Mouse (Mus musculus) spleen, adult 2 months (tissue): ENCODE data around the gene Lce1h. TPM values are rescaled to one million over a fixed set of nuclear protein-coding genes. Genes with fewer than 3 reads are reported as not detected.

Source experiments
- DNase-seq, 2 experiments: peaks; one replicate each; pipeline versions ENCODE4 v3.0.0 to v3.0.0-alpha.2; 2012 to 2021; ENCODE audit warnings: low spot score in 2 of 2, low read depth in 1 of 2
- H3K27ac ChIP-seq: fragments of 200-500 bp; 2 replicates; pipeline ENCODE4 v1.5.1; 2012; ENCODE audit warnings: low read length, inconsistent platforms; ENCODE audit not compliant: insufficient read depth
- H3K27me3 ChIP-seq: fragments of 200-500 bp; 2 replicates; pipeline ENCODE4 v1.6.1; 2012; ENCODE audit warnings: mild to moderate bottlenecking, moderate library complexity, low read length, inconsistent platforms; ENCODE audit not compliant: control insufficient read depth, insufficient read depth
- H3K36me3 ChIP-seq: fragments of 200-500 bp; 2 replicates; pipeline ENCODE4 v1.6.1; 2012; ENCODE audit warnings: mild to moderate bottlenecking, low read length, inconsistent platforms; ENCODE audit not compliant: control insufficient read depth, insufficient read depth
- H3K4me1 ChIP-seq: fragments of 200-500 bp; 2 replicates; pipeline ENCODE4 v1.6.1; 2011; ENCODE audit warnings: inconsistent platforms; ENCODE audit not compliant: control insufficient read depth, insufficient read depth, insufficient read length
- H3K4me3 ChIP-seq: fragments of 200-500 bp; 2 replicates; pipeline ENCODE4 v1.5.1; 2011; ENCODE audit warnings: mild to moderate bottlenecking, inconsistent platforms; ENCODE audit not compliant: insufficient read depth, insufficient read length; ENCODE audit errors: extremely low read depth
- CTCF ChIP-seq: fragments of 200-500 bp; IDR thresholded peaks from 2 replicates; pipeline ENCODE4 v1.5.1; 2011; ENCODE audit warnings: mild to moderate bottlenecking, inconsistent platforms; ENCODE audit not compliant: insufficient read depth, insufficient read length, insufficient replicate concordance; ENCODE audit errors: extremely low read depth
- POLR2A ChIP-seq: fragments of 200-500 bp; IDR thresholded peaks from 2 replicates; pipeline ENCODE4 v1.6.1; 2011; ENCODE audit warnings: low read depth, low read length, inconsistent platforms
- WGBS: fragments of 180-500 bp; shearing (Covaris S2); methylation state at CpG from one replicate; pipeline ENCODE4 v1.1.7; 2018; 5-methylcytosine and 5-hydroxymethylcytosine counted together
- polyA plus RNA-seq: library from polyadenylated mRNA; depleted of rRNA; stranded (reverse); fragments of >200 nt; gene quantifications from 2 replicates; pipeline ENCODE4 v1.2.3, GENCODE M21; 2012; rRNA removed

The Lce1h gene
- polyA plus RNA-seq, 1 experiment: not detected

- no peak for DNase-seq
- WGBS: 87% methylated on average over 5 of the region's 5 CpGs
- H3K36me3 ChIP-seq: no peaks in the 10 kb centered on the region
Measured at GRCm38 (mm10) chr3:92722631-92723030, 42.2 kb downstream of the Lce1h start.

GRCm38 (mm10) chr3:92720250-92720649 lies 44.6 kb downstream of the Lce1h start, which contains the start of gene Lce1f:
Gene Lce1f, minus strand, starts transcription at chr3:92720350.
- 73% methylated on average over 3 of the region's 3 CpGs for WGBS
- TF ChIP-seq CTCF (no peak), POLR2A (no peak)

More at GRCm38 (mm10) chr3:92722631-92723030, 42.2 kb downstream of the Lce1h start:
- no peaks in the 10 kb centered on the region for H3K4me1 ChIP-seq
- no peak for TF ChIP-seq CTCF
- no peak for TF ChIP-seq POLR2A
- H3K4me3 ChIP-seq: no peak overlapping the region
- no peaks in the 10 kb centered on the region for H3K27me3 ChIP-seq
- no peak overlapping the region for H3K27ac ChIP-seq

DNA sequence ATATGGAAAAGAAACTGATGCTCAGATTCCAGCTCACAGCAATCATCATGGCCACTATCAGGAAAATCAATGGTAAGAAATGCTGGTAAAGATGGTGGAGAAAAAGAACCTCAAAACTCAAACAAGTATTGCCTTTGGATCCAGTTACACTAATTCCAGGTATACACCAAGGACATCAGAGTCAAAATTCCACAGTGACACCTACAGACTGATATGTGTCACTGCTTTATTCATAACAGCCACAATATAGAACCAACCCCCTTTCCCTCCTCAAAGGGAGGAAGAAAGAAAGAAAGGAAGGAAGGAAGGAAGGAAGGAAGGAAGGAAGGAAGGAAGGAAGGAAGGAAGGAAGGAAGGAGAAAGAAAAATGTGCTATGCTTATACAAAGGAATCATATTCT lies 49.7 kb downstream of the Lce1h start:
- no peak overlapping the region for H3K27ac ChIP-seq
- TF ChIP-seq CTCF: no peak
- TF ChIP-seq POLR2A: no peak
- no peaks in the 10 kb centered on the region for H3K36me3 ChIP-seq
- DNase-seq: no peak
- H3K27me3 ChIP-seq: no peaks in the 10 kb centered on the region
- no peak overlapping the region for H3K4me3 ChIP-seq
- H3K4me1 ChIP-seq: no peaks in the 10 kb centered on the region

More at GRCm38 (mm10) chr3:92720250-92720649, 44.6 kb downstream of the Lce1h start, which contains the start of gene Lce1f:
- H3K27ac ChIP-seq: no peak within 1 kb of the TSS
- no peak within 1 kb of the TSS for H3K4me3 ChIP-seq
- no peaks in the 10 kb centered on the region for H3K4me1 ChIP-seq
- H3K27me3 ChIP-seq: no peaks in the 10 kb centered on the region
- H3K36me3 ChIP-seq: no peaks in the 10 kb centered on the region
- DNase-seq: no peak

Other genes with a start within 250 kb of the Lce1h start
- not detected in 2 replicates for gene 2310046K23Rik, start 230.6 kb downstream of the Lce1h start, polyA plus RNA-seq
- gene Ivl, start 191.3 kb downstream of the Lce1h start, polyA plus RNA-seq: not detected in 2 replicates
- not detected in 2 replicates for gene Smcp, start 176.1 kb downstream of the Lce1h start, polyA plus RNA-seq
- gene 2210017I01Rik, start 157.6 kb downstream of the Lce1h start, polyA plus RNA-seq: not detected in 2 replicates
- gene Lce6a, start 143.4 kb downstream of the Lce1h start, polyA plus RNA-seq: not detected in 2 replicates
- gene Lce1a1, start 116.8 kb downstream of the Lce1h start, polyA plus RNA-seq: not detected in 2 replicates
- not detected in 2 replicates for gene Lce1b, start 108.1 kb downstream of the Lce1h start, polyA plus RNA-seq
- gene Lce1a2, start 94.8 kb downstream of the Lce1h start, polyA plus RNA-seq: not detected in 2 replicates
- gene Lce1c, start 85.8 kb downstream of the Lce1h start, polyA plus RNA-seq: not detected in 2 replicates
- gene Lce1d, start 77.9 kb downstream of the Lce1h start, polyA plus RNA-seq: not detected in 2 replicates
- gene Lce1e, start 56.0 kb downstream of the Lce1h start, polyA plus RNA-seq: not detected in 2 replicates
- not detected in 2 replicates for gene Lce1f, start 44.7 kb downstream of the Lce1h start, polyA plus RNA-seq
- not detected in 2 replicates for gene Gm38119, start 26.0 kb downstream of the Lce1h start, polyA plus RNA-seq
- gene Lce1g, start 12.7 kb downstream of the Lce1h start, polyA plus RNA-seq: not detected in 2 replicates
- not detected in 2 replicates for gene Lce1i, start 13.8 kb upstream of the Lce1h start, polyA plus RNA-seq
- gene Lce1j, start 25.4 kb upstream of the Lce1h start, polyA plus RNA-seq: not detected in 2 replicates
- not detected in 2 replicates for gene Lce1k, start 42.8 kb upstream of the Lce1h start, polyA plus RNA-seq
- gene Kprp, start 62.2 kb upstream of the Lce1h start, polyA plus RNA-seq: not detected in 2 replicates
- gene Lce1l, start 86.2 kb upstream of the Lce1h start, polyA plus RNA-seq: not detected in 2 replicates
- not detected in 2 replicates for gene 2310050C09Rik, start 105.2 kb upstream of the Lce1h start, polyA plus RNA-seq
- gene Lce3a, start 161.2 kb upstream of the Lce1h start, polyA plus RNA-seq: not detected in 2 replicates
- gene Lce3b, start 167.9 kb upstream of the Lce1h start, polyA plus RNA-seq: not detected in 2 replicates
- not detected in 2 replicates for gene Lce3c, start 179.4 kb upstream of the Lce1h start, polyA plus RNA-seq
- not detected in 2 replicates for gene Lce3d, start 192.3 kb upstream of the Lce1h start, polyA plus RNA-seq
- gene Lce3e, start 202.0 kb upstream of the Lce1h start, polyA plus RNA-seq: not detected in 2 replicates
- not detected in 2 replicates for gene Lce3f, start 227.2 kb upstream of the Lce1h start, polyA plus RNA-seq